Mouse (Mus musculus) lung, postnatal 0 days (tissue): ENCODE results near the gene Ppwd1.

Experiments used
- CTCF ChIP-seq: IDR thresholded peaks from 2 replicates; pipeline ENCODE4 v1.5.1; 2016; ENCODE audit warnings: antibody characterized with exemption, mild to moderate bottlenecking
- EP300 ChIP-seq: IDR thresholded peaks from 2 replicates; pipeline ENCODE4 v1.6.1; 2016; ENCODE audit warnings: antibody characterized with exemption, mild to moderate bottlenecking, control low read depth

GRCm38 (mm10) chr13:104227478-104227877 lies 1.2 kb downstream of the Ppwd1 start:
- TF ChIP-seq CTCF: no peak
- no peak for TF ChIP-seq EP300
